Mouse (Mus musculus): Measurements from ENCODE around the gene Actn2.

The Actn2 gene

GRCm38 (mm10) chr13:12340183-12340975 is at the start of gene Actn2:
Gene Actn2, minus strand, starts transcription at chr13:12340760.
- peak; percentile 75 for DNase-seq

GRCm38 (mm10) chr13:12386286-12386685 is 45.7 kb upstream of the Actn2 start:
- peak; percentile 32 for DNase-seq

- no peak for DNase-seq
These were observed 44.2 kb upstream of the Actn2 start for GRCm38 (mm10) chr13:12384796-12385195.

- DNase-seq, result no peak
These were observed 36.2 kb upstream of the Actn2 start for GRCm38 (mm10) chr13:12376778-12377177.

GRCm38 (mm10) chr13:12372755-12373154 is 32.2 kb upstream of the Actn2 start:
- DNase-seq, result no peak

GRCm38 (mm10) chr13:12369930-12370329 is 29.4 kb upstream of the Actn2 start:
- DNase-seq, result no peak

- peak; percentile 46 for DNase-seq
These were observed 28.6 kb upstream of the Actn2 start for GRCm38 (mm10) chr13:12369041-12369621.

- no peak for DNase-seq
These were observed 20.9 kb upstream of the Actn2 start for GRCm38 (mm10) chr13:12361486-12361885.

GRCm38 (mm10) chr13:12357554-12357953 is 17.0 kb upstream of the Actn2 start:
- no peak for DNase-seq

- no peak for DNase-seq
These were observed 15.6 kb upstream of the Actn2 start for GRCm38 (mm10) chr13:12356184-12356583.

- no peak for DNase-seq
These were observed 8.8 kb upstream of the Actn2 start for GRCm38 (mm10) chr13:12349197-12349824.

GRCm38 (mm10) chr13:12346837-12347236 is 6.3 kb upstream of the Actn2 start:
- no peak for DNase-seq

GRCm38 (mm10) chr13:12341447-12341846 is 887 bp upstream of the Actn2 start:
- no peak for DNase-seq

GRCm38 (mm10) chr13:12339446-12339845 is 1.1 kb downstream of the Actn2 start:
- no peak for DNase-seq

GRCm38 (mm10) chr13:12337752-12338151 is 2.8 kb downstream of the Actn2 start:
- DNase-seq, result no peak

GRCm38 (mm10) chr13:12334016-12334415 is 6.5 kb downstream of the Actn2 start:
- no peak for DNase-seq

- DNase-seq, result no peak
These were observed 9.0 kb downstream of the Actn2 start for GRCm38 (mm10) chr13:12331528-12331927.

- no peak for DNase-seq
These were observed 12.2 kb downstream of the Actn2 start for GRCm38 (mm10) chr13:12328392-12328791.

- no peak for DNase-seq
These were observed 13.0 kb downstream of the Actn2 start for GRCm38 (mm10) chr13:12327577-12327976.

GRCm38 (mm10) chr13:12323076-12323625 is 17.4 kb downstream of the Actn2 start:
- DNase-seq, result no peak

- no peak for DNase-seq
These were observed 20.4 kb downstream of the Actn2 start for GRCm38 (mm10) chr13:12320148-12320547.

- DNase-seq, result no peak
These were observed 22.5 kb downstream of the Actn2 start for GRCm38 (mm10) chr13:12318017-12318416.

GRCm38 (mm10) chr13:12317191-12317765 is 23.3 kb downstream of the Actn2 start:
- no peak for DNase-seq
